Mouse (Mus musculus): Measurements from ENCODE around the gene Hoxb6. TPM values are rescaled to one million over a fixed set of nuclear protein-coding genes. Genes with fewer than 3 reads are reported as not detected.

Hoxb6 gene
- polyA plus RNA-seq, 1 experiment from 2014 or later, result 49.1 TPM

GRCm38 (mm10) chr11:96340698-96341365, 48.6 kb downstream of the Hoxb6 start:
- peak; percentile 65 for ATAC-seq (replicated peaks; ENCODE audit: low FRiP score)
- Histone ChIP-seq H3K4me3 (replicated peaks) (peak overlapping the region; percentile 43), H3K9ac (peak overlapping the region; percentile 61), H3K27ac (peak overlapping the region; percentile 100), H3K4me1 (peaks cover 98% of the 10 kb centered on the region), H3K4me2 (peak overlapping the region; percentile 76), H3K27me3 (no peaks in the 10 kb centered on the region), H3K9me3 (replicated peaks) (no peaks in the 10 kb centered on the region), H3K36me3 (peaks cover 38% of the 10 kb centered on the region)
- WGBS, result 2% methylated on average over 36 of the region's 36 CpGs

GRCm38 (mm10) chr11:96341701-96342575, 49.7 kb downstream of the Hoxb6 start:
- Histone ChIP-seq H3K4me2 (peak overlapping the region; percentile 76), H3K9me3 (replicated peaks) (no peaks in the 10 kb centered on the region), H3K27ac (peak overlapping the region; percentile 100), H3K4me1 (peaks cover 98% of the 10 kb centered on the region), H3K9ac (peak overlapping the region; percentile 61), H3K4me3 (replicated peaks) (peak overlapping the region; percentile 43), H3K27me3 (no peaks in the 10 kb centered on the region), H3K36me3 (peaks cover 44% of the 10 kb centered on the region)
- WGBS, result 3% methylated on average over 40 of the region's 40 CpGs
- ATAC-seq (replicated peaks; ENCODE audit: low FRiP score), result no peak

GRCm38 (mm10) chr11:96342576-96342930, 50.3 kb downstream of the Hoxb6 start:
- 12% methylated on average over 4 of the region's 4 CpGs for WGBS
- H3K4me2 ChIP-seq, result peak overlapping the region; percentile 76
- peaks cover 39% of the 10 kb centered on the region for H3K36me3 ChIP-seq
- H3K9me3 ChIP-seq (replicated peaks), result no peaks in the 10 kb centered on the region
- peaks cover 95% of the 10 kb centered on the region for H3K4me1 ChIP-seq
- H3K9ac ChIP-seq, result peak overlapping the region; percentile 61; the same call in 1 of the 2 replicates
- ATAC-seq (replicated peaks; ENCODE audit: low FRiP score), result no peak
- H3K27me3 ChIP-seq, result no peaks in the 10 kb centered on the region
- peak overlapping the region; percentile 100 for H3K27ac ChIP-seq
- H3K4me3 ChIP-seq (replicated peaks), result peak overlapping the region; percentile 43

GRCm38 (mm10) chr11:96343206-96343745, 51.0 kb downstream of the Hoxb6 start:
- H3K27me3 ChIP-seq, result no peaks in the 10 kb centered on the region
- WGBS, result 30% methylated on average over 2 of the region's 2 CpGs
- no peak for ATAC-seq (replicated peaks; ENCODE audit: low FRiP score)

GRCm38 (mm10) chr11:96344061-96344877, 52.0 kb downstream of the Hoxb6 start:
- peak overlapping the region; percentile 76 for H3K4me2 ChIP-seq
- peaks cover 94% of the 10 kb centered on the region for H3K4me1 ChIP-seq
- peaks cover 25% of the 10 kb centered on the region for H3K36me3 ChIP-seq
- peak overlapping the region; percentile 36 for H3K4me3 ChIP-seq (replicated peaks)
- no peaks in the 10 kb centered on the region for H3K9me3 ChIP-seq (replicated peaks)
- H3K27me3 ChIP-seq, result no peaks in the 10 kb centered on the region
- peak overlapping the region; percentile 100 for H3K27ac ChIP-seq
- peak overlapping the region; percentile 50 for H3K9ac ChIP-seq
- peak; percentile 11 for ATAC-seq (replicated peaks; ENCODE audit: low FRiP score)
- 25% methylated on average over 36 of the region's 40 CpGs for WGBS

More at GRCm38 (mm10) chr11:96343206-96343745, 51.0 kb downstream of the Hoxb6 start:
- H3K9me3 ChIP-seq (replicated peaks), result no peaks in the 10 kb centered on the region
- peaks cover 94% of the 10 kb centered on the region for H3K4me1 ChIP-seq
- H3K9ac ChIP-seq, result peak overlapping the region; percentile 50
- 0 out of 2 replicates have a peak overlapping the region, but pooled peaks have one; percentile 7 for H3K4me3 ChIP-seq (replicated peaks)
- H3K27ac ChIP-seq, result peak overlapping the region; percentile 100
- H3K36me3 ChIP-seq, result peaks cover 31% of the 10 kb centered on the region
- peak overlapping the region; percentile 76 for H3K4me2 ChIP-seq

- ATAC-seq (replicated peaks; ENCODE audit: low FRiP score), result no peak
- Histone ChIP-seq H3K4me1 (peaks cover 94% of the 10 kb centered on the region), H3K9ac (peak overlapping the region; percentile 50), H3K36me3 (peaks cover 22% of the 10 kb centered on the region), H3K4me2 (peak overlapping the region; percentile 76), H3K4me3 (replicated peaks) (peak overlapping the region; percentile 36), H3K27me3 (no peaks in the 10 kb centered on the region), H3K27ac (peak overlapping the region; percentile 100), H3K9me3 (replicated peaks) (no peaks in the 10 kb centered on the region)
- WGBS, result 17% methylated on average over 6 of the region's 6 CpGs
Observed at GRCm38 (mm10) chr11:96344878-96345159, 52.5 kb downstream of the Hoxb6 start.

- Histone ChIP-seq H3K9ac (peak overlapping the region; percentile 50), H3K4me1 (peaks cover 94% of the 10 kb centered on the region), H3K4me3 (replicated peaks) (peak overlapping the region; percentile 36), H3K27ac (peak overlapping the region; percentile 100), H3K9me3 (replicated peaks) (no peaks in the 10 kb centered on the region), H3K36me3 (peaks cover 22% of the 10 kb centered on the region), H3K27me3 (no peaks in the 10 kb centered on the region), H3K4me2 (peak overlapping the region; percentile 76)
- 7% methylated on average over 55 of the region's 56 CpGs for WGBS
- no peak for ATAC-seq (replicated peaks; ENCODE audit: low FRiP score)
Observed at GRCm38 (mm10) chr11:96345220-96345892, 53.1 kb downstream of the Hoxb6 start.

- WGBS, result 7% methylated on average over 45 of the region's 45 CpGs
- Histone ChIP-seq H3K4me1 (peaks cover 95% of the 10 kb centered on the region), H3K4me2 (peak overlapping the region; percentile 76), H3K36me3 (peaks cover 22% of the 10 kb centered on the region), H3K9me3 (replicated peaks) (no peaks in the 10 kb centered on the region), H3K9ac (peak overlapping the region; percentile 50), H3K4me3 (replicated peaks) (peak overlapping the region; percentile 36), H3K27me3 (no peaks in the 10 kb centered on the region), H3K27ac (peak overlapping the region; percentile 100)
- no peak; the same call in 1 of the 2 replicates for ATAC-seq (replicated peaks; ENCODE audit: low FRiP score)
Observed at GRCm38 (mm10) chr11:96345893-96346806, 53.9 kb downstream of the Hoxb6 start.

GRCm38 (mm10) chr11:96346916-96347520, 54.7 kb downstream of the Hoxb6 start:
- Histone ChIP-seq H3K36me3 (peaks cover 22% of the 10 kb centered on the region), H3K4me2 (peak overlapping the region; percentile 76), H3K27ac (peak overlapping the region; percentile 100), H3K9ac (no peak overlapping the region), H3K4me3 (replicated peaks) (no peak overlapping the region), H3K27me3 (no peaks in the 10 kb centered on the region), H3K9me3 (replicated peaks) (no peaks in the 10 kb centered on the region), H3K4me1 (peaks cover 93% of the 10 kb centered on the region)
- no peak for ATAC-seq (replicated peaks; ENCODE audit: low FRiP score)
- 42% methylated on average over 5 of the region's 5 CpGs for WGBS

GRCm38 (mm10) chr11:96347717-96348116, 55.4 kb downstream of the Hoxb6 start:
- Histone ChIP-seq H3K36me3 (peaks cover 22% of the 10 kb centered on the region), H3K9ac (no peak overlapping the region), H3K9me3 (replicated peaks) (no peaks in the 10 kb centered on the region), H3K27ac (peak overlapping the region; percentile 99), H3K4me1 (peaks cover 86% of the 10 kb centered on the region), H3K27me3 (no peaks in the 10 kb centered on the region), H3K4me3 (replicated peaks) (no peak overlapping the region), H3K4me2 (peak overlapping the region; percentile 49)
- ATAC-seq (replicated peaks; ENCODE audit: low FRiP score), result no peak
- WGBS, result 14% methylated on average over 4 of the region's 4 CpGs

Measured in kidney, embryonic 15.5 days (tissue).